Mouse (Mus musculus) stomach, embryonic 16.5 days (tissue): Measurements from ENCODE around the gene Ppp1r11. TPM values are rescaled to one million over a fixed set of nuclear protein-coding genes. Genes with fewer than 3 reads are reported as not detected.

Experiments used
- ATAC-seq: fragments of 200-750 bp; cut with Nextera tagmentation; 2 replicates; pipeline ENCODE4 v1.8.0; 2017; ENCODE audit warnings: moderate number of reproducible peaks, moderate TSS enrichment; ENCODE audit not compliant: insufficient read depth, low FRiP score
- H3K27ac ChIP-seq: fragments of 300-500 bp; sonication (generic); 2 replicates; pipeline ENCODE4 v1.5.1; 2014; ENCODE audit warnings: low read length
- H3K27me3 ChIP-seq: fragments of 300-500 bp; sonication (generic); 2 replicates; pipeline ENCODE4 v1.6.1; 2014; ENCODE audit warnings: low read length, control low read depth, mixed read lengths; ENCODE audit not compliant: control insufficient read depth, insufficient read depth
- H3K36me3 ChIP-seq: fragments of 300-500 bp; sonication (generic); 2 replicates; pipeline ENCODE4 v1.6.1; 2014; ENCODE audit warnings: low read length; ENCODE audit not compliant: control insufficient read depth, insufficient read depth
- H3K4me1 ChIP-seq: fragments of 300-500 bp; sonication (generic); 2 replicates; pipeline ENCODE4 v1.6.1; 2014; ENCODE audit warnings: low read length, control low read depth, mixed read lengths; ENCODE audit not compliant: control insufficient read depth, insufficient read depth
- H3K4me2 ChIP-seq: fragments of 300-500 bp; sonication (generic); 2 replicates; pipeline ENCODE4 v1.6.1; 2014; ENCODE audit warnings: low read depth, low read length, mixed read lengths
- H3K4me3 ChIP-seq: fragments of 300-500 bp; sonication (generic); replicated peaks from 2 replicates; pipeline ENCODE4 v1.5.1; 2014; ENCODE audit warnings: mild to moderate bottlenecking, low read length
- H3K9ac ChIP-seq: fragments of 300-500 bp; sonication (generic); 2 replicates; pipeline ENCODE4 v1.6.1; 2014; ENCODE audit warnings: low read length
- H3K9me3 ChIP-seq: fragments of 300-500 bp; sonication (generic); replicated peaks from 2 replicates; pipeline ENCODE4 v1.6.1; 2016; ENCODE audit warnings: low read length, control low read depth; ENCODE audit not compliant: control insufficient read depth
- WGBS: fragments of 180-500 bp; shearing (Covaris S2); extraction: QIAGEN DNeasy Blood & Tissue Kit; methylation state at CpG from one replicate; pipeline ENCODE4 v1.1.7; 2014; 5-methylcytosine and 5-hydroxymethylcytosine counted together
- polyA plus RNA-seq: library from polyadenylated mRNA; unstranded; fragments of >200 nt; fragmentation: Nextera tagmentation; extraction: Ambion mirVana; gene quantifications from 2 replicates; pipeline ENCODE4 v1.2.1, GENCODE M21; 2015

The Ppp1r11 gene
- polyA plus RNA-seq, 1 experiment from 2014 or later = 97.4 TPM

DNA sequence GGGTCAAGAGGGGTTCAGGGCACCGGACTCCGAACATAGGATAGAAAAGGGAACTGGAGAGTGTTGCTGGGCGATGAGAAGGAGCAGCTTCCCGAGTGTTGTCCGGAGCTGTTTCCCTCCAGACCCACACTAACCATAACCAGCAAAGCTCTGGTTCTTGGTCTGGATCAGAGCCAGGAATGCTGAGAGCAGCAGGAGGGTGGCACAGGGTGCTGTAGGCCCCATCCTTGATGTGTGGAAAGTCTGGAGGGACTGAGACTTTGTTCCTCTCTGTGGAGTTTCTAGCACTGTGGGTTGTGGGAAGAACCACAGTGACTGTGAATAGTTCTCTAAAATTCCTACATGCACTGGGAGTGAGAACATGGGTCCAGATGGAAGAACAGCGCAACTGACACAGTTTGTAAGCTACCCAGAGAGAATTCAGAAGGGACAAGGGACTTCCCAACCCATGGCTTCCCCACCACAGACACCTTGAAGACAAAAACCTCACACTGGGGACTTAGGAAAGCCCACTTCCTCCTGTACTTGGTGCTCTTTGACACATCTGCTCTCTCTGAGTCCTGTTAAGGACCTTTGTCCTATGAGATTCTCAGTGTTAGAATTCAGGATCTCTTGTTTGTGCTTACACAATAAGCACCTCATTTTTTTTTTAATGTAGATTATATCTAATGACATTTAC, 19.8 kb upstream of the Ppp1r11 start:
- H3K4me2 ChIP-seq = no peak overlapping the region
- no peak for ATAC-seq
- 85% methylated on average over 6 of the region's 6 CpGs for WGBS
- no peaks in the 10 kb centered on the region for H3K36me3 ChIP-seq
- H3K4me1 ChIP-seq = no peaks in the 10 kb centered on the region
- H3K27me3 ChIP-seq = no peaks in the 10 kb centered on the region
- H3K27ac ChIP-seq = no peak overlapping the region
- H3K9ac ChIP-seq = no peak overlapping the region
- H3K4me3 ChIP-seq = no peak overlapping the region
- no peaks in the 10 kb centered on the region for H3K9me3 ChIP-seq

DNA sequence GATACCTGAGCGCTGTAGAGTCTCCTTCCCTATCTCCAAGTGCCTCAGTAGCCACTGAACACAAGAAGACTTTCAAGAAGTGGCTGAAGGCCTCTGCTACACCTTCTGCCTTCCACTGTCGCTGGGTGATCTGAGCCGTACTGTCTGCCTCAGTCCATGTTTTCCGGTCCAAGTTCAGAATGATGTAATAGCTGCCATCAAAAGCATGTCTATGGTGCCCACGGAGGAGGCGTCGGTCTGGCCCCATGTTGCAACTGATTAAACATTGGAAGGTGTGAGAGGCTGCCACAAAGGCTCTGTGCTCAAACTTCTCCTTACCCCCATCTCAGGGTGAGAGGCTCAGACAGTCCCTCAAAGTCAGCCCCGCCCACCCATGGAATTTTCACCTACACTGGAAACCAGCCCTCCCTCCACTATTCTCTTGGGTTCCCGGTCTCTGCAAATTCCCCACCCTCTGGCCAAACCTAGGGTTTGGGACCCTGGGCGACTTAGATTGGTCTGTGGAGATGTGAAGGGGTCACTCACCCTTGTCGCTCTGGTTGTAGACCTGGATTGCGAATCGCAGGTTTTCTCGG, 18.9 kb upstream of the Ppp1r11 start:
- no peaks in the 10 kb centered on the region for H3K4me1 ChIP-seq
- WGBS = 70% methylated on average over 14 of the region's 14 CpGs
- ATAC-seq = no peak

DNA sequence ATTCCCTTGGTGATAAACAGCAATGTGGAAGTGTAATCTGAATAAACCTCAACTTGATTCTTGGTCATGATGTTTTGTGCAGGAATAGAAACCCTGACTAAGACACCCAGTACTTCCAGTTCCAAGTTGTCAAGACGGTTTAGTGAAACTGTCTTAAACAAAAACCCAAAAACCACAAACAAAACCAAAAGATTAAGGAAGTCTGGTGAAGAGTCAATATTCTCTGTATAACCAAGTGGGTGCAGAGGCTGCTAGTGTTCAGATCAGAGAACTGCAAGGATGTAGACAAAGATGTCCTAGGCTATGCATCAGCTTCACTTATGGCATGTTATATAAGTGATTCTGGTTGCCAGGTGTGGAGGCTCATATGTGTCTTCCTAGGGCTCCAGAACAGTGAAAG, 15.3 kb upstream of the Ppp1r11 start:
- 75% methylated on average over 1 of the region's 1 CpGs for WGBS
- Histone ChIP-seq H3K9ac (no peak overlapping the region), H3K27ac (no peak overlapping the region), H3K4me3 (no peak overlapping the region), H3K36me3 (no peaks in the 10 kb centered on the region), H3K4me1 (no peaks in the 10 kb centered on the region), H3K4me2 (no peak overlapping the region), H3K27me3 (no peaks in the 10 kb centered on the region), H3K9me3 (no peaks in the 10 kb centered on the region)
- ATAC-seq = no peak

More for the DNA sequence above, 18.9 kb upstream of the Ppp1r11 start:
- Histone ChIP-seq H3K9me3 (no peaks in the 10 kb centered on the region), H3K27me3 (no peaks in the 10 kb centered on the region), H3K36me3 (no peaks in the 10 kb centered on the region), H3K9ac (no peak overlapping the region), H3K4me3 (no peak overlapping the region), H3K27ac (no peak overlapping the region), H3K4me2 (no peak overlapping the region)

DNA sequence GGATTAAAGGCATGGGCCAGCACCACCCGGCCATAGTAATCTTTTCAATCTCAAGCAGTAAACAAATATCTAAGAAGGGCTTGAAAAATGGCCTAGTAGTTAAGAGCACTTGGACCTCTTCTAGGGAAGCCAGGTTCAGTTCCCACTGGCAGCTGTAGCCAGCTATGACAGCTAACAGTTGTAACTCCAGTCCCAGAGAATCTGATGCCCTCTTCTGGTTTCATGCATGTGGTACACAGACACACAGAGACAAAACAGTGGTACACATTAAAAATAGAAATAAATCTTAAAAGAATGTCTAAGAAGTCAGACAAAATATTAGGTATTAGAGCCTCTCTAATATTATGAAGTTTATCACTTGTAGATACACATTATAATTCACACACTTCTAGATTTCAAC, 9.6 kb upstream of the Ppp1r11 start:
- H3K27me3 ChIP-seq = no peaks in the 10 kb centered on the region
- no peaks in the 10 kb centered on the region for H3K9me3 ChIP-seq
- no peaks in the 10 kb centered on the region for H3K36me3 ChIP-seq
- no peak overlapping the region for H3K4me3 ChIP-seq
- H3K27ac ChIP-seq = no peak overlapping the region
- no peak overlapping the region for H3K4me2 ChIP-seq
- WGBS = 59% methylated on average over 1 of the region's 1 CpGs
- ATAC-seq = no peak
- no peak overlapping the region for H3K9ac ChIP-seq
- peaks cover 11% of the 10 kb centered on the region for H3K4me1 ChIP-seq

DNA sequence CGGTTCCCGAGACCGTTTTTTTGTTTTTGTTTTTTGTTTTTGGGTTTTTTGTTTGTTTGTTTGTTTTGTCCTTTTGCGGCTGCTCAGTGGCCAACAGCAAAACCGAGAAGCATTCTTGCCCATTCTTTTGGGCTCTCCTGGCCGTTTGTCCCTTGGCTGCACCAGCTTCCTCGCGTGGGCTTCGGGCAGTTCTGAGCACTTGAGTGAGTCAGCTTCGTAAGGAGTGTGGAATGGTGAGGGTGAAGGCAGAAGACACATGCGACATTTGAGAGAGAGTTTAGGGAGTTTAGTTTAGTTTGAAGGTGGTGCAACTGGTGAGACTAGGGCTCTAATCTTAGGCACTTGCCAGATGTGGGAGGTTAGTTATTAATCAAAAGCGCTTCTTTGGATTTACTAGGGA, 7.3 kb upstream of the Ppp1r11 start:
- ATAC-seq = no peak
- Histone ChIP-seq H3K36me3 (no peaks in the 10 kb centered on the region), H3K4me1 (peaks cover 11% of the 10 kb centered on the region), H3K27ac (peak overlapping the region; percentile 87), H3K4me3 (peak overlapping the region; percentile 73), H3K4me2 (peak overlapping the region; percentile 90), H3K9ac (peak overlapping the region; percentile 88), H3K27me3 (no peaks in the 10 kb centered on the region), H3K9me3 (no peaks in the 10 kb centered on the region)
- 9% methylated on average over 12 of the region's 12 CpGs for WGBS

DNA sequence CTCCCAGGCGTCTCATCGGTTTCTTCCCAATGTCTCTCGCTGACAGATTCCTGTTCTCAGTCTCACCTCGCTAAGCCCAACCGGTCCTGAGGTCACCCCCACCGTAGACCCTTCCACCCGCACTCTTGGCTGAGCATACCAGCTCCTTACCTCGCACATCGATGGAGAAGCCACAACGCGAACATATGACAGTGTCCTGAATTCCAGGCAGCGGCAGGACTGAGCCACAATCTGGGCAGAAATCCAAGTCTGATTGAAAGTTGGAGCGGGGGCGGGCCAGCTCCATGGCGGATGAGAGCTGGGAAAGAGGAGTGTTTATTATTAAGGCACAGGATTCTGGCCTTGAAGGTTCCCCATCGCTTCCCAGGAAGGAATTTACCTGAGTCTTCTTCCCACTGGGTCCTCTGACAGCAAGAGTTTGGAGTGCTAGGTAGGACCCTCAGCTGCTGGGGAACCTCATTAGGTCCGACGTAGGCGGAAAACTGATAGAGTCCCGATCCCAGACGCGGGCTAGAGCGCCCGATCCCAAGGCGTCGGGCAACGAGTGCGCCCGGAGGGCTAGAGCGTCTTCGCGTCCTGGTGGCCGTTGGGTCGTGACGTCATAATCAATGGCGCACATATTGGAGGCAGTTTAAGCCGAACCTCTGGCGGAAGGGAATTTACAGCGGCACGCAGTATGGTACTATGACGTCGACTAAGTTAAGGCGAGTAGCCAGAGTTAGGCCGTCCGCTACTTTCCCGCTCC, 6.6 kb upstream of the Ppp1r11 start, which contains the start of the genes Znrd1 and Znrd1as:
Gene Znrd1, minus strand, starts transcription at position 561 of the 745 bp plus-strand sequence.
Gene Znrd1as, plus strand, starts transcription at position 594 of the 745 bp plus-strand sequence.
- ATAC-seq = peak; percentile 99
- no peaks in the 10 kb centered on the region for H3K27me3 ChIP-seq
- peak within 1 kb of the TSS; percentile 73 for H3K4me3 ChIP-seq
- no peaks in the 10 kb centered on the region for H3K36me3 ChIP-seq
- H3K4me1 ChIP-seq = peaks cover 11% of the 10 kb centered on the region
- peak within 1 kb of the TSS; percentile 90 for H3K4me2 ChIP-seq
- under 1% methylated on average over 46 of the region's 46 CpGs for WGBS
- H3K9me3 ChIP-seq = no peaks in the 10 kb centered on the region
- H3K27ac ChIP-seq = peak within 1 kb of the TSS; percentile 87
- H3K9ac ChIP-seq = peak within 1 kb of the TSS; percentile 88

DNA sequence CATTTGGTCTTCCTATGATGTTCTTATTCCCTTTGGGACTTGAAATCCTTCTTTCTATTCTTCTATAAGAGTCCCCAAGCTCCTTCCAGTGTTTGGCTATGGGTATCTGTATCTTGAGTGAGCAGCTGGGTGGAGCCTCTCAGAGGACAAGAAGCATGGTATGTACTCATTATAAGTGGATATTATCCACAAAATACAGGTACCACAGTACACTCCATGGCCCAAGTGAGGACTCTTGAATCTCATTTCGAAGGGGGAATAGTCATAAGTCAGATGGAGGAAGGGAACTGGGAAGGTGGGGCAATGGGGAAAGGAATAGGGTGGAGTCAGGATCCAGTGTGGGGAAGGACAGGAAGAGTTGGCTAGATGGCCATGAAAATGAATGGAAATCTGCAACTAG, 1.5 kb upstream of the Ppp1r11 start:
- 86% methylated on average over 1 of the region's 1 CpGs for WGBS
- ATAC-seq = no peak
- Histone ChIP-seq H3K9ac (no peak overlapping the region), H3K27me3 (no peaks in the 10 kb centered on the region), H3K9me3 (no peaks in the 10 kb centered on the region), H3K4me2 (no peak overlapping the region), H3K4me1 (peaks cover 8% of the 10 kb centered on the region), H3K4me3 (no peak overlapping the region), H3K27ac (no peak overlapping the region), H3K36me3 (no peaks in the 10 kb centered on the region)

DNA sequence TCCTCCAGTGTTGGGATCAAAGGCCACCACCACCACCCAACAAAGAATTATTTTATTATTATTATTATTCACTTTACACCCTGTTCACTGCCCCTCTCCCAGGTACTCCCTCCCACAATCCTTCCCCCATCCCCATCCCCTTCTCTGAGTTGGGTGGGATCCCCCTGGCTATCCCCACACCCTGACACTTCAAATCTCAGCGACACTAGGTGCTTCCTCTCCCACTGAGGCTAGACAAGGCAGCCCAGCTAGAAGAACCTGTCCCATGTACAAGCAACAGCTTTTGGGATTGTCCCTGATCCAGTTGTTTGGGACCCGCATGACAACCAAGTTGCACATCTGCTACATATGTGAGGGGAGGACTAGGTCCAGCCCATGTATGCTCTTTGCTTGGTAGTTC, 1.1 kb upstream of the Ppp1r11 start:
- no peak overlapping the region for H3K4me2 ChIP-seq
- no peak overlapping the region for H3K9ac ChIP-seq
- ATAC-seq = no peak
- H3K36me3 ChIP-seq = no peaks in the 10 kb centered on the region
- H3K27ac ChIP-seq = no peak overlapping the region
- peaks cover 9% of the 10 kb centered on the region for H3K4me1 ChIP-seq
- H3K4me3 ChIP-seq = no peak overlapping the region
- H3K9me3 ChIP-seq = no peaks in the 10 kb centered on the region
- no peaks in the 10 kb centered on the region for H3K27me3 ChIP-seq
- WGBS = 87% methylated on average over 2 of the region's 2 CpGs

DNA sequence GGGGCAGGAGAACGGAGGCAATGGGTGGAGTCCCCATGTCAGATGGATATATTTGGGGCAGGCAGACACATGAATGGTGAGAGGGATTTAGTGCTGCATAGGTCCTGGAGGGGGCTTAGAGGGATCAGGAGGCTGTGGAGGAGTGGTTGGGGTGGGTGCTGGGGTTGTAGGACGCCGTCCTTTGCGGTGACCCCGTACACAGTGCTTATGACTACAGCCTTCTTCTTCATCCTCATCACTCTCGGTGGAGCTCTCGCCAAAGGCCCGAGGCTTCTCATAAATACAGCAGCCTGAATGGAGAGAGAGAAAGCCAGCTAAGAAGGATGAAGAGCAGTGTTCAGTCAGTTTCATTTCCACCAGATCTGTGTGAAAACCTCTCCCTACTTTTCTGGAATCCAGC, 2.3 kb downstream of the Ppp1r11 start:
- Histone ChIP-seq H3K4me2 (no peak overlapping the region), H3K27me3 (peaks cover 8% of the 10 kb centered on the region), H3K4me1 (peaks cover 10% of the 10 kb centered on the region), H3K4me3 (no peak overlapping the region), H3K9me3 (no peaks in the 10 kb centered on the region), H3K27ac (no peak overlapping the region), H3K36me3 (no peaks in the 10 kb centered on the region), H3K9ac (no peak overlapping the region)
- WGBS = 91% methylated on average over 8 of the region's 8 CpGs
- ATAC-seq = no peak
